Mouse (Mus musculus) layer of hippocampus, postnatal 36 days (tissue): ENCODE data around the gene Myl12a. TPM values are rescaled to one million over a fixed set of nuclear protein-coding genes. Genes with fewer than 3 reads are reported as not detected.

Experiments
- DNase-seq, 2 experiments: peaks; one replicate each; pipeline ENCODE4 v3.0.0; 2022
- total RNA-seq, 2 experiments: library from RNA; stranded (reverse); gene quantifications; 2 replicates each; pipeline ENCODE4 v1.2.3; 2021

The Myl12a gene
- 10 to 100 TPM; 38.0 to 48.0 TPM for total RNA-seq

GRCm38 (mm10) chr17:71002744-71003094 lies at the start of gene Myl12a:
TSS of gene Myl12a (minus strand) at chr17:71002878.
- DNase-seq = no peak

GRCm38 (mm10) chr17:71049292-71049691 lies 46.6 kb upstream of the Myl12a start:
- no peak for DNase-seq

GRCm38 (mm10) chr17:71046856-71047255 lies 44.2 kb upstream of the Myl12a start:
- peak in 1 of 2 experiments; percentile 11 for DNase-seq

GRCm38 (mm10) chr17:71045591-71045990 lies 42.9 kb upstream of the Myl12a start:
- no peak for DNase-seq

- no peak for DNase-seq
Observed at GRCm38 (mm10) chr17:71042645-71043044, 40.0 kb upstream of the Myl12a start.

GRCm38 (mm10) chr17:71040582-71040880 lies 37.9 kb upstream of the Myl12a start:
- DNase-seq = no peak

- no peak for DNase-seq
Observed at GRCm38 (mm10) chr17:71039851-71040581, 37.3 kb upstream of the Myl12a start.

- DNase-seq = no peak
Observed at GRCm38 (mm10) chr17:71038812-71039211, 36.1 kb upstream of the Myl12a start.

GRCm38 (mm10) chr17:71037188-71037587 lies 34.5 kb upstream of the Myl12a start:
- DNase-seq = no peak

- no peak for DNase-seq
Observed at GRCm38 (mm10) chr17:71034472-71034871, 31.8 kb upstream of the Myl12a start.

GRCm38 (mm10) chr17:71032719-71033118 lies 30.0 kb upstream of the Myl12a start:
- DNase-seq = no peak

GRCm38 (mm10) chr17:71027186-71027585 lies 24.5 kb upstream of the Myl12a start:
- no peak for DNase-seq

GRCm38 (mm10) chr17:71025922-71026321 lies 23.2 kb upstream of the Myl12a start:
- no peak for DNase-seq

GRCm38 (mm10) chr17:71024071-71024470 lies 21.4 kb upstream of the Myl12a start:
- no peak for DNase-seq

GRCm38 (mm10) chr17:71022841-71023240 lies 20.2 kb upstream of the Myl12a start:
- no peak for DNase-seq

GRCm38 (mm10) chr17:71019860-71020259 lies 17.2 kb upstream of the Myl12a start:
- no peak for DNase-seq

GRCm38 (mm10) chr17:71019309-71019655 lies 16.6 kb upstream of the Myl12a start:
- DNase-seq = no peak

- no peak for DNase-seq
Observed at GRCm38 (mm10) chr17:71018616-71019308, 16.1 kb upstream of the Myl12a start.

GRCm38 (mm10) chr17:71018151-71018550 lies 15.5 kb upstream of the Myl12a start:
- no peak for DNase-seq

GRCm38 (mm10) chr17:71017457-71017998 lies 14.8 kb upstream of the Myl12a start:
- no peak for DNase-seq

GRCm38 (mm10) chr17:71014911-71015310 lies 12.2 kb upstream of the Myl12a start:
- no peak for DNase-seq

- no peak for DNase-seq
Observed at GRCm38 (mm10) chr17:71013105-71013504, 10.4 kb upstream of the Myl12a start.

- DNase-seq = no peak
Observed at GRCm38 (mm10) chr17:71011931-71012662, 9.4 kb upstream of the Myl12a start.
